Mouse (Mus musculus) adipocyte (in vitro differentiated cells): ENCODE data around the gene Eif4e.

ENCODE experiments used
- DNase-seq: peaks from one replicate; pipeline ENCODE4 v3.0.0-alpha.2; 2016; ENCODE audit warnings: low spot score

The Eif4e gene

DNA sequence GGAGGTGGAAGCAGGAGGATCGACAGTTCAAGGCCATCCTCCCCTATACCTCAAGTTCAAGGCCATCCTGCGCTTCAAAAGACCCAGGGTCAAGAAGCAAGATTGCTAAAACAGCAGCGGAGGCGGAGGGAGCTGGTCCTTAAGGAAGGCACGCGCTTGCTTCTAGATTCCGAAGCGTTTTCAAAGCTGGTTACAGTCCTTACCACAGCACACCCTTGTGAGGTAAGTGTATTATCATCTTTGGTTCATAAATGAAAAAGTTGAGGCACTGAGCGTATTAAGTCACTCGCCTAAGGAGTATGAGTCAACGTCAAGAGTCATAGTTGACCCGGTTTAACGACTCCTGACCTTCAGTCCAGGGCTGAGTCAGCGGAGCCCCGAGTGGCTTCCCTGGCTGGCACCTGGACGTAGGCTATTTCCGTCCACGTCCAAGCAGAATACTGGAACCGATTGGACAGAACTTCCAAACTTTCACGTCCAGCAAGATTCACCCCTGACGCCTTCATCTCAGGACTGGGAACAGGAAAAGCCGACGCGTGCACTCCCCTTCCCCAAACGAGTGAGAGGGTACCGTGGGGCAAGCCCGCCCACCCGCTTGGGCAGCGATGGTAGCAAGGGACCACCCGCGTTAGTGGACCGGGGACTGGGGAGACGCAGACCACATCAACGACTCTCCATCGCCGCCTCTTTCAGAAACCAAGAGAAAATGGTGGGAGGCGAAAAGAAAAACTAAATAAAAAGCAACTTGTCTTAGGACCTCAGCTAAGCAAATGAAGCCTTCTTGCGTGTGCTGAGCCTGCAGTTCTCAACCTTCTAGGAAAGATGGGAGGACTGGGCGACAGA, at the start of gene Eif4e:
TSS of gene Eif4e (plus strand) at position 107 of the 843 bp plus-strand sequence.
- DNase-seq = peak; percentile 75

GRCm38 (mm10) chr3:138479489-138479888, 46.5 kb upstream of the Eif4e start:
- no peak for DNase-seq

DNA sequence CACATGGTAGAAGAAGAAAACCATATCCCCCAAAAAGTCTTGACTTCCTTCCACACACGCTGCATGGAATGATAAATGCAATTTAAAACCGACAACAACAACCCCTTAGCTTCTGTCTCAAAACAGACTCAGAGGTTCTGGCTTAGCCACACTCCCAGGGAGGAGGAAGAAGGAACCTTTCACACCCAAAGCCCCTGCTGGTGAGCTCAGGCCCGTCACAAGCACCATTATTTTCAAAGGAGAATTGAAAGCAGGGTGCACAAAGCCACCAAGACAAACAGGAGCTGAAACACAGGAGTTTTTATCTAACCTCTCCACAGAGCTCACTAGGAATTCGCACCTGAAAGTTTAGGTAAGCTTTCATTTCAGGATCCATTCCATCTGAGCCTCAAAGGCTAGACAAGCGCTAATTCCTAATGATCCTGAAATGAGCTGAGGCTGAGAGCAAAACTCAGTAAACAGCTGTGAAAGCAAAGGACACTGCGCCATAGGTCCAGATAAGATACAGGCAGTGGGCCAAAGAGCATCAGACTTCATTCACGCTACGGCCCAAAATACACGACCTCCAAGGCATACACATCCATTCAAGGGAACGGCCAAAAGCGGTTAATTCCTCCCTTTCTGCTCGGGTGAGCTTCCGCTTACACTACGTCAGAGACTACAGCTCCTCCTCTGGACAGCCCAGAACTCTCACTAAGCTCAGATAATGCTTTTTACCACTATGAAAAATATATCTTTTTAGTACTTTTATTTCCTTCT, 44.3 kb upstream of the Eif4e start:
- DNase-seq = no peak

- DNase-seq = no peak
These were observed 42.7 kb upstream of the Eif4e start for GRCm38 (mm10) chr3:138483240-138483639.

DNA sequence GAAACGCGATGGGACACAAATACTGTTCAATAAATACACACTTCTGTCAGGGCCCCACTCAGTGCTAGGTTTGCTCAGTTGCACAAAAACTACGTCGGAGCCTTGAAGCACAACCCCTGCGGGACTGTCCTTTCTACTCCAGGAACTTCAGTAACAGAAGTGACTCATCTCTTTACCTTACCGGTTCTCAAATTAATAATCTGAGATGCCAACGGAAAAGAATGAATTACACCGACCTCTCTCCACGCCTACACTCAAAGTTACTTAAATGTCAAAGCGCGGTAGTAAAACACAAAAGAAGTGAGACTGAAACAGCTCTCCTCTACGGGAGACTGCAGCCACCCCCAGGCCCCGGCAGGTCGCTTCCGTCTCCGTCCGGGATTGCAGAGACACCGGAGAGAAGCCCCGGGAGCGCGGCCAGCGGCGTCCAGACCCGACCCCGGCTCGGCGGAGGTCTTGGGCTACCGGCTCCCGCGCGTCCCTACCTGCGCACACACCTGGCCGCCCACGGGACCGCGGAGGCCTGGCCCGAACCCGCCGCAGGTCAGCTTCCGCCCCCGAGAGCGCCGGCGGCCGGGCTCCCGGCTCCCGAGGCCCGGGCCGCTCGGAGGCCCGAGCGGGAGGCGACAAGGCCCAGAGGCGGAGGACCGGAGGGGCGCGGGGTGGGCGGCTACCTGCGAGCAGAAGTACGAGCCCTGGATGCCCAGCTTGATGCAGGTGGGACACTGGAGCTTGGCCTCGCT, 37.2 kb upstream of the Eif4e start:
- DNase-seq = peak; percentile 44

- peak; percentile 94 for DNase-seq
These were observed 36.5 kb upstream of the Eif4e start, which contains the start of gene Metap1 for GRCm38 (mm10) chr3:138489327-138490033. Gene Metap1 (minus strand): TSS chr3:138489515.

GRCm38 (mm10) chr3:138490034-138490337, 36.0 kb upstream of the Eif4e start:
- DNase-seq = no peak

- no peak for DNase-seq
These were observed 32.3 kb upstream of the Eif4e start for GRCm38 (mm10) chr3:138493668-138494067.

GRCm38 (mm10) chr3:138494565-138494964, 31.4 kb upstream of the Eif4e start:
- no peak for DNase-seq

GRCm38 (mm10) chr3:138495166-138496145, 30.5 kb upstream of the Eif4e start:
- peak; percentile 50 for DNase-seq

DNA sequence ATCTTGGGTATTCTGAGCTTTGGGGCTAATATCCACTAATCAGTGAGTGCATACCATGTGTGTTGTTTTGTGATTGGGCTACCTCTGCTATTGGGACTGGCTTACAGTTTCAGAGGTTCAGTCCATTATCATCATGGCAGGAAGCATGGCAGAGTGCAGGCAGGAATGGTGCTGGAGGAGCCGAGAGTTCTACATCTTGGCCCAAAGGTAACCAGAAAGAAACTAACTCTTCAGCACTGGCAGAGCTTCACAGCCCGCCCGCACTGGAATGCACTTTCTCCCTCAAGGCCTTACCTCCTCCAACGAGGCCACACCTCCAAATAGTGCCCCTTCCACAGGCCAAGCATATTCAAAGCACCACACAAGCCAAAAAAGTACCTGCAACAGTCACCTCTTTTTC, 27.2 kb upstream of the Eif4e start:
- no peak for DNase-seq

DNA sequence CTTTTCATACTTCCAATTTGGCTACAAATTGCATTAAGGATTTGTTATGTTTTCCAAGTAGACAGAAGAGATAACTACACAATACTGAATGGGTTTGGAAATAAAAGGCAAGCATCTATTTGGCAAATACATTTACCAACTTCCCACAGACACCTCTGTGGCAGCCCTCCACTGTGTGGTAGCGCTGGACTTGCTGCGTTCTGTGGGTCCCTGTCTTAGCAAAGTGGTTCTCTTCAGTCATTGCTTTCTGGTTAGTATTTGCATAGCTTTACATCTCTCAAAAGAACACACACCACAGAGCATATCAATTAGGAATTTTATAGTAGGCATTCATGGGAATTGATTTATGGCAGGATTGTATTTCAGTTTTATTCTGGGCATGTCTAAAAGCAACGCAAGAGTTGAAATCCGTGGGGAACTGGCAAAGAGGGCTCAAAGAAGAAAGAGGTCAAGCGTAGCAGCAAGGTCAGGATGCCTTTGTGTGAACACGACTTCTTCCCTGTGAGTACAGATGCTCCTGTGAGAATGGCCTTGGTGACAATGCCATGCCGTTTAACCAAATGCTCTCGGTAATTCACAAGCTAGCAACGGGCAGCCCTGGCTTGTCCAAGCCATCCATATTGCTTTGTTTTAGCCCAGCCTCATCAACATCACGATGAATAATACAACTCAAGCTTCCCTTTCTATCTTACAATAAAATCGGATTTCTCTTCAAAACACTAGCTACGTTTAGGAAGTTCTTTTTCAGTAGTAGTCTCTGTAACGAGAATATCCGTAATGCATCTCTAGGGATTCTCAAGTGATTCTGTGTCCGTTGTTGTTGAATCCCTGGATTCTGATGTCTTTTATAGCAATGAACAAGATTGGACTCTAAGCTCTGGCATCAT, 25.9 kb upstream of the Eif4e start:
- no peak for DNase-seq

GRCm38 (mm10) chr3:138503754-138504153, 22.2 kb upstream of the Eif4e start:
- DNase-seq = no peak

- DNase-seq = peak; percentile 62
These were observed 19.2 kb upstream of the Eif4e start for GRCm38 (mm10) chr3:138506749-138507148.

DNA sequence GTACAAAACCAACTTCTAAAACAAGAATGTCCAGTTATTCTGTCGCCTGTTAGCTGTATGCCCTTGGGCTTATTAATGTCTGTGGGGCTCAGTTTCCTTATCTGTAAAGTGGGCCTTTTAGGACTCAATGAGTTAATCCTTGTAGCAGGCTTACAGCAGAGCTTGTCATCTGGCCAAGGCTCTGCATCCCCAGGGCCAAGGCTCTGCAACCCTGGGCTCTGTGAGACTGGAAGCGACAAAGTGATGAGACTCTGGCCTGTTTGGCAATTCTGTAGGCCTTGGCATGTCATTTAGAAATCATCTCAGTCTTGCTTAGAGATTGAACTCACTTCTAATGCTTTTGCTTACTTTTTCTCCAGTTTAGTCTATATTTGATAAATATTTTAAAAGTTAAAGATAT, 16.4 kb upstream of the Eif4e start:
- peak; percentile 74 for DNase-seq

DNA sequence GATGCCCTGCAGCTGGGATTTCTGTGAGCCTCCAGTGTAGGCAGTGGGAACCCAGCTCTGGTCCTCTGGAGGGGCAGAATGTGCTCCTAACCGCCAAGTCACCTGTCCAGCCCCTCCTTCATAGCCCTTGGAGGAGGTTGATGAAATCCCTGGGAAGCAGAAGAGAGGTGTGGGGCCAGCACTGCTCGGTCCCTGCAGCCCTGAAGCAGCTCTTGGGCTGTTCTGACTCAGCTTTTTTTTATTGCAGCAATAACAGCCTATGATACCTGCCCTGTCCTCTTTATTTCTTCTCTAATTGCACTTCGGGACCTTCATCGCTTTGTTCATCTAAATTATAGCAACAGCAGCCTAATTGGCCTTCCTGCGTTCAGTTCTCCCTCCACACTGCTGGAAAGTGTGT, 15.5 kb upstream of the Eif4e start:
- DNase-seq = no peak

GRCm38 (mm10) chr3:138513243-138513642, 12.7 kb upstream of the Eif4e start:
- DNase-seq = no peak

DNA sequence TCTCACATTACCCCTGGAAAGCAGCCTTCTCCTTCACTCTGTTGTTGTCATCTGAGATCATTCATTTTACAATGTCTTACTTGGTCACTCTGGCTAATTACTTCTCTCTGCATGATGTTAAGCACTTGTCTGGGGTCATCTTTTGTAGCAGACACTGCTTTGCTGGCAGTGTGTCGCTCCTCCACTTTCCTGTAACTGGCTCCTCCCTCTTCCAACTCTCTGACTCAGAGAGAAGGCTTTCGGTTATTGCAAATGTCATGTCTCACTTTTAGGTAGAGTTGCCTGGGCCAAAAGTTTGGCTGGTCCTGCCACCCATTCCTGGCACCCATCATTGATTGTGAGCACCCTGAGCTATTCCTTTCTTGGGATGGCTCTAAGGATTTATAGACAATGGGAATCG, 11.2 kb upstream of the Eif4e start:
- DNase-seq = no peak

- DNase-seq = peak; percentile 67
These were observed 10.2 kb upstream of the Eif4e start for GRCm38 (mm10) chr3:138515656-138516370.
